Mouse (Mus musculus) lung, embryonic 14.5 days (tissue): ENCODE data around the gene Grk5. TPM values are rescaled to one million over a fixed set of nuclear protein-coding genes. Genes with fewer than 3 reads are reported as not detected.

Source experiments
- ATAC-seq: fragments of 200-750 bp; cut with Nextera tagmentation; 2 replicates; pipeline ENCODE4 v1.8.0; 2017; ENCODE audit warnings: mild to moderate bottlenecking, moderate TSS enrichment, moderate library complexity; ENCODE audit not compliant: insufficient read depth
- DNase-seq: peaks from one replicate; pipeline ENCODE4 v3.0.0-alpha.2; 2015
- H3K27ac ChIP-seq: fragments of 300-500 bp; sonication (generic); 2 replicates; pipeline ENCODE4 v1.5.1; 2014; ENCODE audit warnings: low read depth, mild to moderate bottlenecking, moderate library complexity
- H3K27me3 ChIP-seq: fragments of 300-500 bp; sonication (generic); 2 replicates; pipeline ENCODE4 v1.6.1; 2014; ENCODE audit warnings: low read length, control low read depth; ENCODE audit not compliant: insufficient read depth
- H3K36me3 ChIP-seq: fragments of 300-500 bp; sonication (generic); 2 replicates; pipeline ENCODE4 v1.6.1; 2014; ENCODE audit warnings: control low read depth; ENCODE audit not compliant: insufficient read depth
- H3K4me1 ChIP-seq: fragments of 300-500 bp; sonication (generic); 2 replicates; pipeline ENCODE4 v1.6.1; 2014; ENCODE audit warnings: antibody characterized with exemption, control low read depth; ENCODE audit not compliant: insufficient read depth
- H3K4me2 ChIP-seq: fragments of 300-500 bp; sonication (generic); 2 replicates; pipeline ENCODE4 v1.6.1; 2014; ENCODE audit warnings: mild to moderate bottlenecking
- H3K4me3 ChIP-seq: fragments of 300-500 bp; sonication (generic); 2 replicates; pipeline ENCODE4 v1.5.1; 2014; ENCODE audit warnings: low read depth, low read length
- H3K9ac ChIP-seq: fragments of 300-500 bp; sonication (generic); 2 replicates; pipeline ENCODE4 v1.6.1; 2014
- H3K9me3 ChIP-seq: fragments of 300-500 bp; sonication (generic); 2 replicates; pipeline ENCODE4 v1.6.1; 2016; ENCODE audit warnings: low read depth, low read length, control low read depth
- CTCF ChIP-seq: IDR thresholded peaks from 2 replicates; pipeline ENCODE4 v1.5.1; 2016; ENCODE audit warnings: antibody characterized with exemption, low read depth
- WGBS: fragments of 180-500 bp; shearing (Covaris S2); extraction: QIAGEN DNeasy Blood & Tissue Kit; methylation state at CpG from one replicate; pipeline ENCODE4 v1.1.7; 2014; 5-methylcytosine and 5-hydroxymethylcytosine counted together
- polyA plus RNA-seq: library from polyadenylated mRNA; unstranded; fragments of >200 nt; fragmentation: Nextera tagmentation; extraction: Ambion mirVana; gene quantifications from 2 replicates; pipeline ENCODE4 v1.2.1, GENCODE M21; 2014

Gene Grk5
- polyA plus RNA-seq, 1 experiment from 2014 or later: 4.5 TPM

DNA sequence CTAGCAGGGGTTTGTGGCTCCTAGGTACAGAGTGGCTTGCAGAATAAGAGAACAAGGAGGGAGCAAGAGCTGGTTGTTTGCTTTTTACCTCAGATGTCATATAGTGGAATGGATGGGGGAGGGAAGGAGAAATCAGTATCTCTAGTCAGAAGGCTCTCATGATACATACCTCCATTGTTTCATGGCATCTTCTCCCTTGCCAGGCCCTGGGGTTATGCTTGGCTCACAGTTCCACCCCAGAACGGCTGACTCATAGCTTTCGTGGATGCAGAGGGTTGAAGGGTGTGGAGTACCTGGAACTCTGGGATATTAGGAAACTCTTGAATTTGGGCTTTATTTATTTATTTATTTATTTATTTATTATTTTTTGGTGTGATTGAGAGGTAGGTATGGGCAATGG, 84.0 kb downstream of the Grk5 start:
- Histone ChIP-seq H3K4me1 (no peaks in the 10 kb centered on the region), H3K9me3 (no peaks in the 10 kb centered on the region), H3K36me3 (no peaks in the 10 kb centered on the region), H3K4me2 (no peak overlapping the region), H3K9ac (no peak overlapping the region), H3K4me3 (no peak overlapping the region), H3K27ac (no peak overlapping the region), H3K27me3 (no peaks in the 10 kb centered on the region)
- ATAC-seq (no peak), DNase-seq (no peak)
- 84% methylated on average over 2 of the region's 2 CpGs for WGBS
- no peak for TF ChIP-seq CTCF

DNA sequence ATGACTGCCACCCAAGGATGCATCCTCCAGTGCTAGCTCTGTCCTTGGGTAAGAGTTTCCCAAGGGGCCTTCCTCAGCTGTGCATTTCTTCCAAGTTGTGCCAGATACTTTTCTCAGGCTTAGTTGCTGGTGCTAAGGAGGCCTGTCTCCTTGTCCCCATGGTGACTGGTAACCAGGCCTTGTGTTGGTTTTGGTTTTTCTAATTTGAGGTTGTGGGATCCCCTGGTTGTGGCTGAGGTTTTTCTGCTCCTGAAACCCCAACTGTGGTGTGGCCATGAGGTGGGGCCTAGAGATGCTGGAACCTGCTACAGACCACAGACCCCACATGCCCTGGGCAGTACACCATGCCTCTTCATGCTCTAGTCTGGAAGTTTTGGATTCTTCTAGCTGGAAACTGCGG, 90.0 kb downstream of the Grk5 start:
- Histone ChIP-seq H3K27ac (no peak overlapping the region), H3K4me2 (no peak overlapping the region), H3K36me3 (no peaks in the 10 kb centered on the region), H3K9me3 (no peaks in the 10 kb centered on the region), H3K4me3 (no peak overlapping the region), H3K9ac (no peak overlapping the region), H3K4me1 (no peaks in the 10 kb centered on the region), H3K27me3 (no peaks in the 10 kb centered on the region)
- 80% methylated on average over 1 of the region's 1 CpGs for WGBS
- TF ChIP-seq CTCF: no peak
- ATAC-seq (no peak), DNase-seq (no peak)

DNA sequence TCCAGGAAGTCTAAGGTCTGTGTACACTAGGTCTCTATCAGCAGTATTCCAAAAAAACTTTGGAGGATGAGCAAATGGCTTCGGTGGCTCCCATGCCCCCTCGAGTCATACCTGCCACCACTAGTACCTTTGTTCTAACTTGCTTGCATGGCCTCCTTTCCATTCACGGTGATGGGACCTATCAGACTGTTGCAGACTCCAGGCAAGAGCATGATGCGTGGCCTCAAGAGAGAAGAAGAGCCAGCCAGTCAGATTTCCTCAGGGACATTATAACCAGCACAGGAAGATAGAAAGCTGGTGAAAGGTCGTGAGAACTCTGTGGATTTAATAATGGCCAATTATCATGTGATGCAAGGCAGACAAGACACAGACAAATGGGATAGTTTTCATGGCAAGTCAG, 91.8 kb downstream of the Grk5 start:
- no peaks in the 10 kb centered on the region for H3K4me1 ChIP-seq
- no peak overlapping the region for H3K9ac ChIP-seq
- 91% methylated on average over 5 of the region's 5 CpGs for WGBS
- H3K27me3 ChIP-seq: no peaks in the 10 kb centered on the region
- TF ChIP-seq CTCF: no peak
- no peaks in the 10 kb centered on the region for H3K9me3 ChIP-seq
- ATAC-seq (no peak), DNase-seq (no peak)
- no peak overlapping the region for H3K4me3 ChIP-seq
- H3K4me2 ChIP-seq: no peak overlapping the region
- no peaks in the 10 kb centered on the region for H3K36me3 ChIP-seq
- H3K27ac ChIP-seq: no peak overlapping the region

DNA sequence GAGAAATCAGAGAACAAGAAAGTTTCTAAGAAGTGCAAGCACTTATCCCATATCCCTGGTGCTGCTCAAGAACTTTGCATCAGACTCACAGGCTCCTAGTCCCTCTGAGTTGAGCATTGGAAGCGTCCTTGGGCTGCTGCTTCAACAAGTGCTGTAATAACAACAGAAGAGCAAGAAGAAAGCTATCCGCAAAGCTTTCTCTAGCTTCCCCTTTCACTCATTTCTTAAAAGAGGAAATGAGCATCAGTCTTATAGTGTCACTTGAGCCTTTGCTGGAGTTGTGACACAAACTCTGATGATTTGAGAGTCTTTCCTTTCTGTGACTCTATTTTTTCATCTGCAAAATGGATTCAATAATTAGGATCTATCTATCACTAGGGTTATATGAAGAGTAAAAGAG, 92.3 kb downstream of the Grk5 start:
- no peaks in the 10 kb centered on the region for H3K36me3 ChIP-seq
- WGBS: 68% methylated on average over 2 of the region's 2 CpGs
- H3K27me3 ChIP-seq: no peaks in the 10 kb centered on the region
- H3K4me2 ChIP-seq: no peak overlapping the region
- no peaks in the 10 kb centered on the region for H3K9me3 ChIP-seq
- no peak for TF ChIP-seq CTCF
- no peak overlapping the region for H3K9ac ChIP-seq
- no peak overlapping the region for H3K4me3 ChIP-seq
- no peak overlapping the region for H3K27ac ChIP-seq
- DNase-seq: no peak
- no peak for ATAC-seq
- no peaks in the 10 kb centered on the region for H3K4me1 ChIP-seq

DNA sequence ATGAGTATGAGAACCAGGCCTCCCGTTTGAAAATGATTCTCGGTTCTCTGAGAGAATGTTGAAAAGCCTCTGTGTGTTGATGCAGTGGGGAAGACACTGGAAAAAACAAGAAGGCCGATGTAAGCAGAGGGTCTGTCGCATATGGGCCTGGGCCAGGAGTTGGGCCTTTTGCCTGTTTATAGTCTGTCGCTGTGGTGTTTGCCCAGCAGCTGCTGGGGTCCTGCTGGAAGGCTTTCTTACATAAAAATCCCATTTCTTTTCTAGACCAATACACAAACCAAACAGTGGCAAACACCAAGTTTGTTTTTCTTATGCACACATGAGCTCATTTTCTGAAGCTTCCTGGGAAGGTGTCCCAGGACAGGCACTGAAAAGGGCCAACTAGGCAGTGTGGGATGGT, 100.2 kb downstream of the Grk5 start:
- H3K9me3 ChIP-seq: no peaks in the 10 kb centered on the region
- H3K27me3 ChIP-seq: no peaks in the 10 kb centered on the region
- H3K4me2 ChIP-seq: no peak overlapping the region
- no peak overlapping the region for H3K27ac ChIP-seq
- no peaks in the 10 kb centered on the region for H3K36me3 ChIP-seq
- H3K4me3 ChIP-seq: no peak overlapping the region
- 62% methylated on average over 5 of the region's 5 CpGs for WGBS
- ATAC-seq (no peak), DNase-seq (peak; percentile 36)
- no peak overlapping the region for H3K9ac ChIP-seq
- no peaks in the 10 kb centered on the region for H3K4me1 ChIP-seq
- TF ChIP-seq CTCF: no peak

- TF ChIP-seq CTCF: no peak
- WGBS: 34% methylated on average over 3 of the region's 3 CpGs
- H3K9me3 ChIP-seq: no peaks in the 10 kb centered on the region
- no peaks in the 10 kb centered on the region for H3K27me3 ChIP-seq
- no peaks in the 10 kb centered on the region for H3K4me1 ChIP-seq
- DNase-seq: no peak
- H3K36me3 ChIP-seq: no peaks in the 10 kb centered on the region
- H3K27ac ChIP-seq: no peak overlapping the region
- no peak overlapping the region for H3K4me2 ChIP-seq
- no peak for ATAC-seq
- H3K9ac ChIP-seq: no peak overlapping the region
- H3K4me3 ChIP-seq: no peak overlapping the region
Observed at GRCm38 (mm10) chr19:60994214-60994613, 104.7 kb downstream of the Grk5 start.

DNA sequence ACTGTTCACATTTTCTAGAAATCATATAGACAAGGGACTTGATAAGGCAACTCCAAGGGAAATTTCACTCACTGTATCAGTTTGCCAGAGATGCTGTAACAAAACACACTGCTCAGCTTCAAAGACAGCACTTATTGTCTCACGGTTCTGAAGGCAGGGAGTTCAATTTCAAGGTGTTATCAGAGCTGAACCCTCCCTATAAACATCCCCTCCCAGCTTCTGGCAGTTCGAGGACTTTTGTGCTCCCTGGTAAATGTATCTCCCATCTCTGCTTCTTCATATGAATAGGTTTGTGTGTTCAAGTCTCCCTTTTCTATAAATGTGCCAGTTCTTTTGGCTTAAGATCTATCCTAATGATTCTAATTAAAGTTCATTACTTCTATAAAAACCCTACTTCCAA, 105.3 kb downstream of the Grk5 start:
- no peak overlapping the region for H3K27ac ChIP-seq
- DNase-seq (no peak), ATAC-seq (no peak)
- H3K9me3 ChIP-seq: no peaks in the 10 kb centered on the region
- WGBS: 54% methylated on average over 2 of the region's 2 CpGs
- no peak overlapping the region for H3K4me2 ChIP-seq
- no peaks in the 10 kb centered on the region for H3K4me1 ChIP-seq
- no peaks in the 10 kb centered on the region for H3K27me3 ChIP-seq
- no peak overlapping the region for H3K4me3 ChIP-seq
- no peak overlapping the region for H3K9ac ChIP-seq
- H3K36me3 ChIP-seq: no peaks in the 10 kb centered on the region
- TF ChIP-seq CTCF: no peak

- Histone ChIP-seq H3K4me1 (no peaks in the 10 kb centered on the region), H3K27ac (no peak overlapping the region), H3K36me3 (no peaks in the 10 kb centered on the region), H3K27me3 (no peaks in the 10 kb centered on the region), H3K9me3 (no peaks in the 10 kb centered on the region), H3K4me2 (no peak overlapping the region), H3K9ac (no peak overlapping the region), H3K4me3 (no peak overlapping the region)
- WGBS: 88% methylated on average over 4 of the region's 4 CpGs
- ATAC-seq (no peak), DNase-seq (no peak)
- TF ChIP-seq CTCF: no peak
Observed at GRCm38 (mm10) chr19:60997784-60998183, 108.2 kb downstream of the Grk5 start.
